Mouse (Mus musculus) ES-Bruce4 (cell line): ENCODE measurements at regions not wholly inside any gene's neighbourhood (a gene's known extent, or its start where the extent isn't known, plus 50 kb on each side); places are given as distances from the start of the nearest gene placed in this dataset.

ENCODE experiments used
- CTCF ChIP-seq: IDR thresholded peaks from one replicate; pipeline ENCODE4 v1.8.1; 2011; ENCODE audit warnings: low read depth, low read length
- EP300 ChIP-seq: IDR thresholded peaks from 2 replicates; pipeline ENCODE4 v1.6.1; 2011; ENCODE audit warnings: low read depth, low read length; ENCODE audit not compliant: insufficient read depth
- POLR2A ChIP-seq: IDR thresholded peaks from one replicate; pipeline ENCODE4 v1.8.1; 2011; ENCODE audit warnings: low read length; ENCODE audit not compliant: insufficient read depth

GRCm38 (mm10) chr1:136730638-136731037, 105.9 kb downstream of the Zfp281 start:
- no peak for TF ChIP-seq CTCF
- TF ChIP-seq POLR2A, result no peak
- no peak for TF ChIP-seq EP300
